Mouse (Mus musculus): Measurements from ENCODE around the gene Espn. TPM values are rescaled to one million over a fixed set of nuclear protein-coding genes. Genes with fewer than 3 reads are reported as not detected.

Espn gene
- polyA plus RNA-seq, 1 experiment from 2014 or later = 2.3 TPM

DNA sequence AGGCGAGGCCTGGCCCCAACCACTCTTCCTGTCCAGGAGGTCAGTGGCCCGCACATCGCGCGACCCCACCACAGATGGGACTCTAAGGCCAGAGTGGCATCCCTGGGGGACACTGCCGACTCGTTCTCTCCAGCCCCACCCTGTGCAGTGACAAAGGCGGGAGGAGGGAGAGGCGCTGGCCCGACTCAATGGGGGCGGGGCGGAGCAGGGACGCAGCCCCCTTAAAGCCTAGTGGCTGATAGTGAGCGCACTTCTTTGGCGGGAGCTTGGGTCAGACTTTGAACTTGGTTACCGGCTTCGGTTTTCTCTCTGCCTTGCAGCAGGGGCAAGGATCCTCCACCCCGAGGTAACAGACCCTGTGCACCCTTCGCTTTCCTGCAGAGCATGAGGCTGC lies 7.1 kb upstream of the Espn start:
- Histone ChIP-seq H3K36me3 (ENCODE audit: control insufficient read depth, insufficient read depth) (no peaks in the 10 kb centered on the region), H3K27ac (ENCODE audit: low read length) (no peak overlapping the region), H3K9me3 (replicated peaks; ENCODE audit: control insufficient read depth, low read length) (no peaks in the 10 kb centered on the region), H3K27me3 (ENCODE audit: control insufficient read depth, insufficient read depth, low read depth, low read length) (peaks cover 52% of the 10 kb centered on the region), H3K9ac (ENCODE audit: low read depth, low read length) (no peak overlapping the region), H3K4me2 (ENCODE audit: low read depth, low read length) (peak overlapping the region; percentile 61; the same call in 1 of the 2 replicates), H3K4me3 (ENCODE audit: low read depth, low read length) (peak overlapping the region; percentile 40), H3K4me1 (ENCODE audit: control insufficient read depth, low read depth, low read length) (peaks cover 15% of the 10 kb centered on the region)
- WGBS (ENCODE audit: insufficient replicate concordance) = 2% methylated on average over 18 of the region's 19 CpGs
- ATAC-seq (ENCODE audit: low read depth) = no peak

DNA sequence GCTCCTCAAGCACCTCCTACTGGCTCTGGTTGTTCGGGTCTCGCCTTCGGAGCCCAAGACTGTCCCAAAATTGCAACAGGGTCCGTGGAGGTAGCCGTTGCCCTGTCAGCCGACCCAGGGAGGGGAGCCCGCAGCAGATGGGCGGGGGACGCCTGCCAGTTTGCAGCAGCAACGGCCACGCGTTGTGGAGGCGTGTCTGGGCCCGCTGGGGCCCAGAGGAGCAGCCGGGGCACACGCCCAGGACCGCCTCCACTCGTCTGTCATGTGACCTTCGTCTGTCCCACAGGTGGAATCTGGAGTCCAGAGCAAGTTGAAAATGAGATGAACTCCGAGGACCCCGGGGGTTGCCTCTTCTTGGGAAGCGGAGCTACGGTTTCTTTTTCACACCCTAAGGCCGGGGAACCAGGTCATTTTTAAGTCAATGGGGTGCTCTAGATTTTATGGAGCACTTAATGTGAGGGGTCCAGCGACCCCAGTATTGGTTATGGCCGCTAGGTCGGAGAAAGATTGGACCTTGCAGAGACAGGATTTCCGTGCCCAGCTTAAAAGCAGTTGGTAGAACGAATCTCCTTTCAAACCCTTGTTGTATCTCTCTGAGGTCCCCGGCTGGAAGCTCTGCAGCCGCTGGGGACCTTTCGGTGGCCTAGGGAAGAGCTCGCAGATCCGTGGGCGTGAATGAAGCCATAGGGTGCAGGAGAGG lies 6.6 kb upstream of the Espn start, which contains the start of gene Hes2:
Hes2 (plus strand) TSS at position 283 of the 700 bp plus-strand sequence.
- ATAC-seq (ENCODE audit: low read depth) = peak; percentile 14
- peaks cover 52% of the 10 kb centered on the region for H3K27me3 ChIP-seq (ENCODE audit: control insufficient read depth, insufficient read depth, low read depth, low read length)

DNA sequence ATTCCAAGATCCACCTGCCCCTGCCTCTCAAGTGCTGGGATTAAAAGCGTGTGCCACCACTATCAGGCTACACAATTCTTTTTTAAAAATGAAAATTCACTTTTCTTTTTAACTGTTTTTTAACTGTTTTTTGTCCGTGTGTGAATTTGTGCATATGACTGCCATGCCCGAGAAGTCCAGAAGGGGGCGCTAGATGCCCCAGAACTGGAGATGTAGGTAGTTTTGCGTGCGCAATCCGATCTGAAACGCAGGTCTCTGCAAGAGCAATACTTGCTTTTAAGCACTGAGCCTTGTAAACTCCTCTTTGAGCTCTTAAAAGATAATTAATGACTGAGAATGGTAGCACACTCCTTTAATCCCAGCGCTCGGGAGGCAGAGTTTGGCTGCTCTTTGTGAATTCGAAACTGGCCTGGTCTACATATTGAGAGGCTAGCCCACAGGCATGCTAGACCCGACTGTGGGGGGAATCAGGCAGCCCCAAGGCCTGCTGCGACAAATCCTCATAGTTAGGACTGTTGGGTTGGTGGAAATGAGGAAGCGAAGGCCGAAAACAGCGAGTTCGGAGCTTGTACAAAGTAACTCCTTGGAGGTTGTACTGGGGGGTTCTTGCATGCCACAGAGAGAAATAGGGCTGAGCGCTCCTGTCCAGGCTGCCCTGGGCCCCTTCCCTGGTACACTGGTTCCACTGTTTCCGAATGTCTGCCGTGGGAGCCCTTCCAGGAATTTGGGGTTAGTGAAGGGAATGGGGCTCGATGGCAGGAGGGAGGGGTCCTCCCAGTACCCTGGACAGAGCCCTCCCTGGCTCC lies 5.8 kb upstream of the Espn start:
- Histone ChIP-seq H3K27me3 (ENCODE audit: control insufficient read depth, insufficient read depth, low read depth, low read length) (peaks cover 59% of the 10 kb centered on the region), H3K4me3 (ENCODE audit: low read depth, low read length) (peak overlapping the region; percentile 40), H3K27ac (ENCODE audit: low read length) (no peak overlapping the region), H3K36me3 (ENCODE audit: control insufficient read depth, insufficient read depth) (no peaks in the 10 kb centered on the region), H3K9me3 (replicated peaks; ENCODE audit: control insufficient read depth, low read length) (no peaks in the 10 kb centered on the region), H3K4me2 (ENCODE audit: low read depth, low read length) (peak overlapping the region; percentile 61), H3K9ac (ENCODE audit: low read depth, low read length) (no peak overlapping the region; the same call in 1 of the 2 replicates), H3K4me1 (ENCODE audit: control insufficient read depth, low read depth, low read length) (peaks cover 19% of the 10 kb centered on the region)
- ATAC-seq (ENCODE audit: low read depth) = no peak
- WGBS (ENCODE audit: insufficient replicate concordance) = 11% methylated on average over 21 of the region's 21 CpGs

More for the DNA sequence above, 6.6 kb upstream of the Espn start, which contains the start of gene Hes2:
- H3K36me3 ChIP-seq (ENCODE audit: control insufficient read depth, insufficient read depth) = no peaks in the 10 kb centered on the region
- WGBS (ENCODE audit: insufficient replicate concordance) = 3% methylated on average over 35 of the region's 35 CpGs
- H3K4me3 ChIP-seq (ENCODE audit: low read depth, low read length) = peak within 1 kb of the TSS; percentile 40
- H3K27ac ChIP-seq (ENCODE audit: low read length) = no peak within 1 kb of the TSS
- H3K9me3 ChIP-seq (replicated peaks; ENCODE audit: control insufficient read depth, low read length) = no peaks in the 10 kb centered on the region
- no peak within 1 kb of the TSS; the same call in 1 of the 2 replicates for H3K9ac ChIP-seq (ENCODE audit: low read depth, low read length)
- H3K4me2 ChIP-seq (ENCODE audit: low read depth, low read length) = peak within 1 kb of the TSS; percentile 61
- peaks cover 15% of the 10 kb centered on the region for H3K4me1 ChIP-seq (ENCODE audit: control insufficient read depth, low read depth, low read length)

DNA sequence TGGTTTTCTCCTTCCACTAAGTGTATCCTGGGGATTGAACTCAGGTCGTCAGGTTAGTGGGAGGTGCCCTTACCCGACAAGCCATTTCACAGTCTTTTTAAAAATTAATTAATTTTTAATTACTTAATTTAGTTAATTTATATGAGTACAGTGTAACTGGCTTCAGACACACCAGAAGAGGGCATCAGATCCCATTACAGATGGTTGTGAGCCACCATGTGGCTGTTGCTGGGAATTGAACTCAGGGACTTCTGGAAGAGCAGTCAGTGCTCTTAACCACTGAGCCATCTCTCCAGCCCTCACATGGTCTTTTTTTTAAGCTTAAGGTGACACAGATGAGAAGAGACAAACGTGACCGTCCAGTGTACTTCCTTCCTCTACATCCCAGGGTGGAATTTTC lies 2.8 kb upstream of the Espn start:
- no peak for ATAC-seq (ENCODE audit: low read depth)
- Histone ChIP-seq H3K27me3 (ENCODE audit: control insufficient read depth, insufficient read depth, low read depth, low read length) (peaks cover 57% of the 10 kb centered on the region), H3K4me3 (ENCODE audit: low read depth, low read length) (no peak overlapping the region), H3K36me3 (ENCODE audit: control insufficient read depth, insufficient read depth) (no peaks in the 10 kb centered on the region), H3K9ac (ENCODE audit: low read depth, low read length) (no peak overlapping the region), H3K4me2 (ENCODE audit: low read depth, low read length) (no peak overlapping the region), H3K4me1 (ENCODE audit: control insufficient read depth, low read depth, low read length) (peaks cover 31% of the 10 kb centered on the region), H3K9me3 (replicated peaks; ENCODE audit: control insufficient read depth, low read length) (no peaks in the 10 kb centered on the region), H3K27ac (ENCODE audit: low read length) (no peak overlapping the region)
- WGBS (ENCODE audit: insufficient replicate concordance) = 55% methylated on average over 4 of the region's 4 CpGs

DNA sequence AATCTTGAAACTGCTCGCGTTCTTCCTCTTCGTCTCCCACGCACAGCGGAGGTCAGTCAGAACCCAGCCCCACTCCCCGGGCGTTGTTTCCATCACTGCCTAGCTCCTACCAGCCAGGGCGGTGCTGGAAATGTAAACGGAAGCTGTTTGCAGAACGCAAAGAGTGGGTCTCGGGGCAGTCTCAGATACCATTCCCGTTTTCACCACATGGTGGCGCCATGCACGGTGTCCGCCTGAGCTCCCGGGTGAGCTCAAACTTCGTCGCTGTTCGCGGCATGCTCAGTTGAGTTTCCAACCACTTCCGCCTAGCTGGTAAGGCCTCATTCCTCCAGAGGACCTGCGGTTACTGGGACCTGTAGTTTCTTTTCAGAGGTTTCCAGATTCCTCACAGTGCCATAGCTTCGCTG lies 1.6 kb upstream of the Espn start:
- Histone ChIP-seq H3K27ac (ENCODE audit: low read length) (no peak overlapping the region), H3K4me3 (ENCODE audit: low read depth, low read length) (peak overlapping the region; percentile 14; the same call in 1 of the 2 replicates), H3K9me3 (replicated peaks; ENCODE audit: control insufficient read depth, low read length) (no peaks in the 10 kb centered on the region), H3K36me3 (ENCODE audit: control insufficient read depth, insufficient read depth) (no peaks in the 10 kb centered on the region), H3K4me1 (ENCODE audit: control insufficient read depth, low read depth, low read length) (peaks cover 25% of the 10 kb centered on the region), H3K9ac (ENCODE audit: low read depth, low read length) (no peak overlapping the region), H3K27me3 (ENCODE audit: control insufficient read depth, insufficient read depth, low read depth, low read length) (peaks cover 51% of the 10 kb centered on the region), H3K4me2 (ENCODE audit: low read depth, low read length) (peak overlapping the region; percentile 43)
- WGBS (ENCODE audit: insufficient replicate concordance) = 1% methylated on average over 23 of the region's 23 CpGs
- ATAC-seq (ENCODE audit: low read depth) = peak; percentile 34

DNA sequence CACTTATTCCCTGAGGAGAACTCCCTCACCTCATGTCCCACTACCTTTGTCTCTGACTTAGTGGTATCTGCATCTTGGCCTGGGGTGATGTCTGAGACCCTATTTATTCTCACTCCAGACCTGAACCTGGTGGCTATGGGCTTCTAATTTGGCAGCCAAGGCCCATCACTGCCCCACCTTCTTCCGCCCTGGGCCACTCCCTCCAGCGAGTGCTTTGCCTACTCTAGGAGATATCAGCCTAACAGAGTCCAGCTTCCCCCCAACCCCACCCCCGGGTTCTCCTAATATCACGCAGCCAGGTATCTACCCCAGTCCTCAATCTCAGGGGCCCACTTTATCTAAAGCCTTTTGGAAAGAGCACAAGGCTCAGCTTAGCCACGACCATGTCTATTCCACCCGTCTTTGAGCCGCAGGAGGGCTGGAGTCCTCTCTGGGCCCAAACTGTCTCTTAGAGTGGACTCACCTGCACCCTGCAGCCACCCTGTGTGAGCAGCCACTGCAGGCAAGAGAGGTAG lies 663 bp downstream of the Espn start:
- Histone ChIP-seq H3K27me3 (ENCODE audit: control insufficient read depth, insufficient read depth, low read depth, low read length) (peaks cover 36% of the 10 kb centered on the region), H3K9ac (ENCODE audit: low read depth, low read length) (no peak overlapping the region; the same call in 1 of the 2 replicates), H3K36me3 (ENCODE audit: control insufficient read depth, insufficient read depth) (no peaks in the 10 kb centered on the region), H3K4me1 (ENCODE audit: control insufficient read depth, low read depth, low read length) (peaks cover 15% of the 10 kb centered on the region), H3K27ac (ENCODE audit: low read length) (no peak overlapping the region), H3K9me3 (replicated peaks; ENCODE audit: control insufficient read depth, low read length) (no peaks in the 10 kb centered on the region), H3K4me3 (ENCODE audit: low read depth, low read length) (peak overlapping the region; percentile 47), H3K4me2 (ENCODE audit: low read depth, low read length) (peak overlapping the region; percentile 60)
- no peak for ATAC-seq (ENCODE audit: low read depth)
- 10% methylated on average over 7 of the region's 7 CpGs for WGBS (ENCODE audit: insufficient replicate concordance)

DNA sequence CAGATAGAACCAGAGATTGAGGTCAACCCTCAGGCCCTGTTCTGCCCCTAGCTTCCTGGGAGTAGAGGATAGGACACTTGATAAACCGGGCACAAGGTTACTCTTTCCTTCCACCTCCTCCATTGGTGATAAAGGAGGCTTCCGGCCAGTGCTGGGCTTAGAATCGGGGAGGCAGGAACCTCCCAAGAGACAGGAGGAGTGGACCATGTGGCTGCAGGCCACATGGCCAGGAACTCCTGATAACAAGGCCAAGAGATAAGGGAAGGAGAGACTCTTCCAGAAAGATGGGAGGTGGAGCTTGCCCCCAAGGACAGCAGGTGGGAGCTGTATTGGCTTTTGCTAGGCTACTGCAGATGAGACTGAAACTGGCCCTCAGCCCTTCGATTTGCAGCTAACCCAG lies 1.6 kb downstream of the Espn start:
- H3K27me3 ChIP-seq (ENCODE audit: control insufficient read depth, insufficient read depth, low read depth, low read length) = peaks cover 36% of the 10 kb centered on the region
- H3K27ac ChIP-seq (ENCODE audit: low read length) = no peak overlapping the region
- WGBS (ENCODE audit: insufficient replicate concordance) = 39% methylated on average over 4 of the region's 4 CpGs

DNA sequence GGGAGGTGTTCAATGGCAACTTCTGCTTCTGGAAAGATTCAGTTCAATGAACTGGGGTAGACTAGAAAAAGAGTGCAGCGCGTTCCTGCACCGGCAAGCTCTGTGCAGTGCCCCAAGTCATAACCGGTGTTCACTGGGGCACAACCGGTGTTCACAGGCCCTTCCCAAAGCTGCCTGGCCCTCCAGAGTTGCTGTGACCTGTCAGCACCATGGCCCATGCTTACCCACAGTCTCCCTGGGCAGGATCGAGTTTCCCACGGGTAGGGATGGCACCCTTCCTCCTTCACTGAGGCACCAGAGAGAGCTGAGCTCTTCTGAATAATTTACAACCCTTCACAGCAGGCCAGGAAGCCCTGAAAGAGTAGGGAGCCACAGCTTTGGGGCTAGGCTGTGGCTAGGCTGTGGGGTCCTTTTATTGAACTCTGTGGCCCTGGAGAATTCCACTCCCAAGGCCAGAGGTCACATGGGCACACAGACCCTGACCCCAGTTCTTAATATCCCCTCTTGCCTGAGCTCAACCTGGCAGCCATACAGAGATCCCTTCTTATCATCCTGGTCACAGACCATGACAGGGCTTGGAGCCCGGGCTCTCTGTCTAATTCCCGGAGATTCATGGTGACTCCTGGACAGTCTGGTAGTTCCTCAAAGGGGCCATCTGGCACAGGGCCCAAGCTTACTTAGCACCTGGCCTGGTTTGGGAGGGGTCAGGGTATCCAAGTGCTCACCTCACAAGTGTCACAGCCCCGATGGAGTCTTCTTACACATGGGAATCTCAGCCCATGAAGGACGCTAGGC lies 5.9 kb downstream of the Espn start:
- H3K4me1 ChIP-seq (ENCODE audit: control insufficient read depth, low read depth, low read length) = no peaks in the 10 kb centered on the region
- H3K27ac ChIP-seq (ENCODE audit: low read length) = no peak overlapping the region
- no peaks in the 10 kb centered on the region for H3K36me3 ChIP-seq (ENCODE audit: control insufficient read depth, insufficient read depth)
- no peak overlapping the region for H3K9ac ChIP-seq (ENCODE audit: low read depth, low read length)
- H3K4me3 ChIP-seq (ENCODE audit: low read depth, low read length) = no peak overlapping the region
- 54% methylated on average over 11 of the region's 11 CpGs for WGBS (ENCODE audit: insufficient replicate concordance)
- no peak for ATAC-seq (ENCODE audit: low read depth)
- H3K27me3 ChIP-seq (ENCODE audit: control insufficient read depth, insufficient read depth, low read depth, low read length) = peaks cover 12% of the 10 kb centered on the region
- no peak overlapping the region for H3K4me2 ChIP-seq (ENCODE audit: low read depth, low read length)
- no peaks in the 10 kb centered on the region; the same call in 1 of the 2 replicates for H3K9me3 ChIP-seq (replicated peaks; ENCODE audit: control insufficient read depth, low read length)

More for the DNA sequence above, 1.6 kb downstream of the Espn start:
- no peaks in the 10 kb centered on the region for H3K36me3 ChIP-seq (ENCODE audit: control insufficient read depth, insufficient read depth)
- no peaks in the 10 kb centered on the region for H3K9me3 ChIP-seq (replicated peaks; ENCODE audit: control insufficient read depth, low read length)
- ATAC-seq (ENCODE audit: low read depth) = no peak
- no peak overlapping the region for H3K4me3 ChIP-seq (ENCODE audit: low read depth, low read length)
- peaks cover 15% of the 10 kb centered on the region for H3K4me1 ChIP-seq (ENCODE audit: control insufficient read depth, low read depth, low read length)
- H3K4me2 ChIP-seq (ENCODE audit: low read depth, low read length) = no peak overlapping the region
- no peak overlapping the region for H3K9ac ChIP-seq (ENCODE audit: low read depth, low read length)

Data from liver, embryonic 16.5 days (tissue).